Mouse (Mus musculus): Measurements from ENCODE around the gene Serpina12. TPM values are rescaled to one million over a fixed set of nuclear protein-coding genes. Genes with fewer than 3 reads are reported as not detected.

Serpina12 gene
- polyA plus RNA-seq, 1 experiment from 2014 or later, result not detected

GRCm38 (mm10) chr12:104064532-104064931, 20.3 kb upstream of the Serpina12 start:
- H3K4me3 ChIP-seq (ENCODE audit: low read depth, low read length), result no peak overlapping the region
- H3K4me1 ChIP-seq (ENCODE audit: control insufficient read depth, insufficient read depth, low read length), result no peaks in the 10 kb centered on the region
- no peaks in the 10 kb centered on the region for H3K27me3 ChIP-seq (ENCODE audit: control insufficient read depth, insufficient read depth, low read length)
- no peak overlapping the region for H3K9ac ChIP-seq (replicated peaks; ENCODE audit: low read depth, low read length)
- H3K27ac ChIP-seq (ENCODE audit: low read length), result no peak overlapping the region
- no peak for ATAC-seq (ENCODE audit: insufficient number of reproducible peaks, insufficient read depth, low FRiP score, low read depth)
- no peaks in the 10 kb centered on the region for H3K9me3 ChIP-seq (ENCODE audit: control insufficient read depth, low read depth, low read length)
- 67% methylated on average over 4 of the region's 4 CpGs for WGBS
- H3K36me3 ChIP-seq (ENCODE audit: control insufficient read depth, insufficient read depth, low read length), result no peaks in the 10 kb centered on the region
- H3K4me2 ChIP-seq (replicated peaks; ENCODE audit: low read depth, low read length), result no peak overlapping the region

GRCm38 (mm10) chr12:104061862-104062261, 17.6 kb upstream of the Serpina12 start:
- 51% methylated on average over 2 of the region's 2 CpGs for WGBS
- H3K9ac ChIP-seq (replicated peaks; ENCODE audit: low read depth, low read length), result no peak overlapping the region
- H3K36me3 ChIP-seq (ENCODE audit: control insufficient read depth, insufficient read depth, low read length), result no peaks in the 10 kb centered on the region
- no peaks in the 10 kb centered on the region for H3K27me3 ChIP-seq (ENCODE audit: control insufficient read depth, insufficient read depth, low read length)
- no peak for ATAC-seq (ENCODE audit: insufficient number of reproducible peaks, insufficient read depth, low FRiP score, low read depth)
- H3K9me3 ChIP-seq (ENCODE audit: control insufficient read depth, low read depth, low read length), result no peaks in the 10 kb centered on the region
- H3K4me1 ChIP-seq (ENCODE audit: control insufficient read depth, insufficient read depth, low read length), result no peaks in the 10 kb centered on the region
- H3K4me3 ChIP-seq (ENCODE audit: low read depth, low read length), result no peak overlapping the region
- no peak overlapping the region for H3K4me2 ChIP-seq (replicated peaks; ENCODE audit: low read depth, low read length)
- no peak overlapping the region for H3K27ac ChIP-seq (ENCODE audit: low read length)

DNA sequence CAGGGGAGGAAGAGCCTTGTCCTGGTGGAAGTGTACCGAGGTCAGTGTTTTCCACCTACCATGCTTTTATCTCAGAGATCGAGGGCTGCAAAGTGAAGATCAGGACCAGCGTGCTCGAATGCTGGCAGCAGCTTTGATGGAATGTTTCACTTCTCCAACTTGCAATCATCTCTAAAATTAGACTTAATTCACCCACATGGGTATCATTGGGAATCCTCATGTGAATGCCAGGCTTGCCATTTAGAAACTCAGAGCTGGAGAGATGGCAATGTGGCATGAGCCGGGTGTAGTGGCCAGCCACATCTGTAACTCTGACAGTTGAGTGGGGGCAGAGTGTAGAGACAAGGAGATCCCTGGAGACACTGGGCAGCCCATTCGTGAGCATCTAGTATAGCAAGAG, 15.9 kb upstream of the Serpina12 start:
- no peak overlapping the region for H3K27ac ChIP-seq (ENCODE audit: low read length)
- H3K4me1 ChIP-seq (ENCODE audit: control insufficient read depth, insufficient read depth, low read length), result no peaks in the 10 kb centered on the region
- 76% methylated on average over 6 of the region's 6 CpGs for WGBS
- H3K4me3 ChIP-seq (ENCODE audit: low read depth, low read length), result no peak overlapping the region
- H3K4me2 ChIP-seq (replicated peaks; ENCODE audit: low read depth, low read length), result no peak overlapping the region
- no peak overlapping the region for H3K9ac ChIP-seq (replicated peaks; ENCODE audit: low read depth, low read length)
- ATAC-seq (ENCODE audit: insufficient number of reproducible peaks, insufficient read depth, low FRiP score, low read depth), result no peak
- H3K27me3 ChIP-seq (ENCODE audit: control insufficient read depth, insufficient read depth, low read length), result no peaks in the 10 kb centered on the region
- H3K9me3 ChIP-seq (ENCODE audit: control insufficient read depth, low read depth, low read length), result no peaks in the 10 kb centered on the region
- H3K36me3 ChIP-seq (ENCODE audit: control insufficient read depth, insufficient read depth, low read length), result no peaks in the 10 kb centered on the region

DNA sequence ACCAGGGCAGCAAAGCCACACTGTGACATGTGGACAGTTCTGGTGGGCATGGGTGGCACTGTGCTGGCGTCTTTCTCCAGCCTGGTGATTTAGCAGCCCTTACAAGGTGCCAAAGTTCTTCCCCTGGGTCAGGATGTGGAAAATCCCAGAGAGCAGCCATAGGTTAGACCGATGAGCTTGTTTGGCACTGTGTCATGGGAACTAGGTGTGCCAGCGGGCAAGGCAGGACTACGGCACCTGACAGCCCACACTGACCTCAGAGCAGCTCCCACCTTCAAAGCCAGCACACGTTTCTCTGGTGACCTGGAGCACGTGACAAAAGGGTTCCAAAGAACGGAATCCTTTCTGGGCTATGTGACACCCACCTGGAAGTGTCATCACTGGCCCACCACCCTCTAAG, 13.3 kb upstream of the Serpina12 start:
- WGBS, result 80% methylated on average over 7 of the region's 7 CpGs
- no peaks in the 10 kb centered on the region for H3K9me3 ChIP-seq (ENCODE audit: control insufficient read depth, low read depth, low read length)
- ATAC-seq (ENCODE audit: insufficient number of reproducible peaks, insufficient read depth, low FRiP score, low read depth), result no peak
- H3K27me3 ChIP-seq (ENCODE audit: control insufficient read depth, insufficient read depth, low read length), result no peaks in the 10 kb centered on the region
- H3K27ac ChIP-seq (ENCODE audit: low read length), result no peak overlapping the region
- H3K9ac ChIP-seq (replicated peaks; ENCODE audit: low read depth, low read length), result no peak overlapping the region
- H3K36me3 ChIP-seq (ENCODE audit: control insufficient read depth, insufficient read depth, low read length), result no peaks in the 10 kb centered on the region
- H3K4me2 ChIP-seq (replicated peaks; ENCODE audit: low read depth, low read length), result no peak overlapping the region
- no peak overlapping the region for H3K4me3 ChIP-seq (ENCODE audit: low read depth, low read length)
- no peaks in the 10 kb centered on the region for H3K4me1 ChIP-seq (ENCODE audit: control insufficient read depth, insufficient read depth, low read length)

- WGBS, result 22% methylated on average over 4 of the region's 4 CpGs
- Histone ChIP-seq H3K9me3 (ENCODE audit: control insufficient read depth, low read depth, low read length) (no peaks in the 10 kb centered on the region), H3K4me3 (ENCODE audit: low read depth, low read length) (no peak overlapping the region)
Measured at GRCm38 (mm10) chr12:104057050-104057449, 12.8 kb upstream of the Serpina12 start.

GRCm38 (mm10) chr12:104055755-104056154, 11.5 kb upstream of the Serpina12 start:
- Histone ChIP-seq H3K4me2 (replicated peaks; ENCODE audit: low read depth, low read length) (no peak overlapping the region), H3K36me3 (ENCODE audit: control insufficient read depth, insufficient read depth, low read length) (no peaks in the 10 kb centered on the region), H3K9me3 (ENCODE audit: control insufficient read depth, low read depth, low read length) (no peaks in the 10 kb centered on the region), H3K9ac (replicated peaks; ENCODE audit: low read depth, low read length) (no peak overlapping the region), H3K4me3 (ENCODE audit: low read depth, low read length) (no peak overlapping the region), H3K27me3 (ENCODE audit: control insufficient read depth, insufficient read depth, low read length) (no peaks in the 10 kb centered on the region), H3K27ac (ENCODE audit: low read length) (no peak overlapping the region), H3K4me1 (ENCODE audit: control insufficient read depth, insufficient read depth, low read length) (no peaks in the 10 kb centered on the region)
- ATAC-seq (ENCODE audit: insufficient number of reproducible peaks, insufficient read depth, low FRiP score, low read depth), result no peak
- WGBS, result 79% methylated on average over 8 of the region's 8 CpGs

More at GRCm38 (mm10) chr12:104057050-104057449, 12.8 kb upstream of the Serpina12 start:
- no peak overlapping the region for H3K4me2 ChIP-seq (replicated peaks; ENCODE audit: low read depth, low read length)
- no peaks in the 10 kb centered on the region for H3K36me3 ChIP-seq (ENCODE audit: control insufficient read depth, insufficient read depth, low read length)
- no peaks in the 10 kb centered on the region for H3K4me1 ChIP-seq (ENCODE audit: control insufficient read depth, insufficient read depth, low read length)
- H3K27me3 ChIP-seq (ENCODE audit: control insufficient read depth, insufficient read depth, low read length), result no peaks in the 10 kb centered on the region
- no peak overlapping the region for H3K9ac ChIP-seq (replicated peaks; ENCODE audit: low read depth, low read length)
- ATAC-seq (ENCODE audit: insufficient number of reproducible peaks, insufficient read depth, low FRiP score, low read depth), result no peak
- no peak overlapping the region for H3K27ac ChIP-seq (ENCODE audit: low read length)

DNA sequence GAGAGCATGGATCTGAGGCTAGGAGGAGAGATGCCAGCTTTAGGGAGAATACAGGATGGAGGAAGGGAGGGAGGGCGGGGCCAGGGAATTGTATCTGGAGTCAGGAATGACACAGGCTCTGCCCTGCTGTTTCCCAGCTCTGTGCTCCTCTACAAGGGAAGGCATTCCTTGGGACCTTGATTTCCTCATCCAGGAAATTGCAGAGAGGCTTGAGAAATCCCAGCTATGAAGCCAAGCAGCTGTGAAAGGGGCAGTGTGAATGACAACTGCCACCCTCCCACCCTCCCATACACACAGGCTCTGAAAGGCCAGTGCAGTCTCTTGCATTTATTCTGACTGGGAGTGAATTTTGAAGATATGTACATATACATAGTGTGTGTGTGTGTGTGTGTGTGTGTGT, 9.8 kb upstream of the Serpina12 start:
- H3K4me3 ChIP-seq (ENCODE audit: low read depth, low read length), result no peak overlapping the region
- H3K9me3 ChIP-seq (ENCODE audit: control insufficient read depth, low read depth, low read length), result no peaks in the 10 kb centered on the region
- no peak overlapping the region for H3K4me2 ChIP-seq (replicated peaks; ENCODE audit: low read depth, low read length)
- no peaks in the 10 kb centered on the region for H3K4me1 ChIP-seq (ENCODE audit: control insufficient read depth, insufficient read depth, low read length)
- no peaks in the 10 kb centered on the region for H3K36me3 ChIP-seq (ENCODE audit: control insufficient read depth, insufficient read depth, low read length)
- 64% methylated on average over 1 of the region's 1 CpGs for WGBS
- H3K27me3 ChIP-seq (ENCODE audit: control insufficient read depth, insufficient read depth, low read length), result no peaks in the 10 kb centered on the region
- ATAC-seq (ENCODE audit: insufficient number of reproducible peaks, insufficient read depth, low FRiP score, low read depth), result no peak
- no peak overlapping the region for H3K9ac ChIP-seq (replicated peaks; ENCODE audit: low read depth, low read length)
- H3K27ac ChIP-seq (ENCODE audit: low read length), result no peak overlapping the region

GRCm38 (mm10) chr12:104045713-104046112, 1.5 kb upstream of the Serpina12 start:
- no peaks in the 10 kb centered on the region for H3K9me3 ChIP-seq (ENCODE audit: control insufficient read depth, low read depth, low read length)
- no peak for ATAC-seq (ENCODE audit: insufficient number of reproducible peaks, insufficient read depth, low FRiP score, low read depth)
- H3K36me3 ChIP-seq (ENCODE audit: control insufficient read depth, insufficient read depth, low read length), result no peaks in the 10 kb centered on the region
- no peak overlapping the region for H3K4me2 ChIP-seq (replicated peaks; ENCODE audit: low read depth, low read length)
- H3K27me3 ChIP-seq (ENCODE audit: control insufficient read depth, insufficient read depth, low read length), result no peaks in the 10 kb centered on the region
- H3K9ac ChIP-seq (replicated peaks; ENCODE audit: low read depth, low read length), result no peak overlapping the region
- no peaks in the 10 kb centered on the region for H3K4me1 ChIP-seq (ENCODE audit: control insufficient read depth, insufficient read depth, low read length)
- H3K27ac ChIP-seq (ENCODE audit: low read length), result no peak overlapping the region
- no peak overlapping the region for H3K4me3 ChIP-seq (ENCODE audit: low read depth, low read length)
- WGBS, result 71% methylated on average over 8 of the region's 8 CpGs

DNA sequence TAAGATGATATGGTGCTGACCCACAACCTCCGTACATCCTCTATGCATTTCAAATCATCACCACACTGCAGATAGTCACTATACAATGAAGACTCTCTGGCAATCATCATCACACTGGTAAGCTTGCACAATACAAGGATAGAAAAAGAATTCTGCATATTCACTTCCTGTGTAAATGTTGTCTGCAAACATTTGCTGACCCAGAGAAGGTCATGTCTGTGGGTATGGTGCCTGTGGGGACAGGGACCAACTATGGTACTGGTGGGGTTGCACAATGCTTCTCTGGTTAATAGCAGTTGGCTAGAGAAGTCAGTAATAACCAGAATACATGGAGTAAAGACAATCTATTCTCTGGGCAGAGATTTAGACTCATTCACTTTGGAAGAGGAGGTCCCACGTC, 1.5 kb downstream of the Serpina12 start:
- Histone ChIP-seq H3K9me3 (ENCODE audit: control insufficient read depth, low read depth, low read length) (no peaks in the 10 kb centered on the region), H3K27me3 (ENCODE audit: control insufficient read depth, insufficient read depth, low read length) (no peaks in the 10 kb centered on the region), H3K4me2 (replicated peaks; ENCODE audit: low read depth, low read length) (no peak overlapping the region), H3K27ac (ENCODE audit: low read length) (no peak overlapping the region), H3K4me3 (ENCODE audit: low read depth, low read length) (no peak overlapping the region), H3K36me3 (ENCODE audit: control insufficient read depth, insufficient read depth, low read length) (no peaks in the 10 kb centered on the region), H3K4me1 (ENCODE audit: control insufficient read depth, insufficient read depth, low read length) (no peaks in the 10 kb centered on the region), H3K9ac (replicated peaks; ENCODE audit: low read depth, low read length) (no peak overlapping the region)
- 88% methylated on average over 2 of the region's 2 CpGs for WGBS
- no peak for ATAC-seq (ENCODE audit: insufficient number of reproducible peaks, insufficient read depth, low FRiP score, low read depth)

Measured in stomach, embryonic 14.5 days (tissue).